Mouse (Mus musculus) myocyte (in vitro differentiated cells): ENCODE data around the gene Esam.

Source experiments
- E2F4 ChIP-seq: IDR thresholded peaks from one replicate; pipeline ENCODE4 v1.6.1; 2011; ENCODE audit warnings: mild to moderate bottlenecking, control low read depth, moderate library complexity; ENCODE audit not compliant: insufficient read depth
- MAX ChIP-seq: IDR thresholded peaks from one replicate; pipeline ENCODE4 v1.6.1; 2011; ENCODE audit warnings: low read depth, mild to moderate bottlenecking, control low read depth
- POLR2A ChIP-seq: IDR thresholded peaks from one replicate; pipeline ENCODE4 v1.6.1; 2011; ENCODE audit warnings: low read depth, mild to moderate bottlenecking, control low read depth, moderate library complexity; ENCODE audit not compliant: insufficient read length
- POLR2AphosphoS2 ChIP-seq: IDR thresholded peaks from one replicate; pipeline ENCODE4 v1.6.1; 2011; ENCODE audit warnings: low read depth, control low read depth; ENCODE audit not compliant: insufficient read length
- REST ChIP-seq: IDR thresholded peaks from one replicate; pipeline ENCODE4 v1.6.1; 2011; ENCODE audit warnings: mild to moderate bottlenecking, control low read depth, moderate library complexity; ENCODE audit not compliant: insufficient read depth, insufficient read length
- USF1 ChIP-seq: IDR thresholded peaks from one replicate; pipeline ENCODE4 v1.6.1; 2011; ENCODE audit warnings: low read depth, mild to moderate bottlenecking, control low read depth, moderate library complexity

- TF ChIP-seq POLR2A (no peak), USF1 (no peak), MAX (no peak), REST (no peak), POLR2AphosphoS2 (no peak), E2F4 (no peak)
Measured at GRCm38 (mm10) chr9:37567019-37567418, 39.1 kb downstream of the Esam start.
